Mouse (Mus musculus) megakaryocyte progenitor cell, adult 5-6 weeks (primary cell): Measurements from ENCODE around the gene Esp18. TPM values are rescaled to one million over a fixed set of nuclear protein-coding genes. Genes with fewer than 3 reads are reported as not detected.

Experiments
- ATAC-seq: replicated peaks from 2 replicates; pipeline ENCODE4 v1.8.0; 2016; ENCODE audit warnings: mild to moderate bottlenecking, moderate TSS enrichment, inconsistent platforms; ENCODE audit not compliant: poor library complexity
- total RNA-seq, 2 experiments: library from RNA; stranded (forward) in 1 of 2; stranded (reverse) in 1 of 2; fragments of 157-497, 149-512 nt in 1 of 2; fragments of 200-1000 nt in 1 of 2; gene quantifications; 2 replicates each; pipeline versions ENCODE4 v1.2.3 to v1.2.4; 2015 to 2017

Gene Esp18
- total RNA-seq (2015) (not detected in 2 replicates), total RNA-seq (2017) (not detected in 2 replicates)

GRCm38 (mm10) chr17:39406059-39406458, at the start of gene Esp18:
Esp18 (plus strand) TSS chr17:39406359.
- ATAC-seq = no peak

- no peak for ATAC-seq
Measured at GRCm38 (mm10) chr17:39363316-39363715, 42.8 kb upstream of the Esp18 start.

Other genes with a start within 250 kb of the Esp18 start
- not detected in 2 replicates for gene Esp16, start 129.8 kb downstream of the Esp18 start, total RNA-seq (2015)
- gene Esp16, start 129.8 kb downstream of the Esp18 start, total RNA-seq (2017) = not detected in 2 replicates
- not detected in 2 replicates for gene Esp15, start 234.6 kb downstream of the Esp18 start, total RNA-seq (2015)
- gene Esp15, start 234.6 kb downstream of the Esp18 start, total RNA-seq (2017) = not detected in 2 replicates